Mouse (Mus musculus) CD4-positive naive resting alpha-beta T cell, adult 76 days (primary cell): ENCODE results near the gene Ptpn12. TPM values are rescaled to one million over a fixed set of nuclear protein-coding genes. Genes with fewer than 3 reads are reported as not detected.

ENCODE experiments used
- total RNA-seq: library from RNA; stranded (reverse); gene quantifications from one replicate; pipeline ENCODE4 v1.2.4, GENCODE M21; 2023

Ptpn12 gene
- total RNA-seq = 30.7 TPM

GRCm38 (mm10) chr5:21055820-21056531 is at the start of gene Ptpn12:
Ptpn12 (minus strand) TSS chr5:21055911.

GRCm38 (mm10) chr5:20956298-20956697 is 99.4 kb downstream of the Ptpn12 start, which contains the start of gene Rsbn1l:
Rsbn1l (minus strand) TSS chr5:20956398.

Other genes starting within 250 kb of the Ptpn12 start
- 23.6 TPM for gene Phtf2, start 173.8 kb downstream of the Ptpn12 start, total RNA-seq
- 11.2 TPM for gene Tmem60, start 173.7 kb downstream of the Ptpn12 start, total RNA-seq
- 77.6 TPM for gene Rsbn1l, start 99.5 kb downstream of the Ptpn12 start, total RNA-seq
- 13.6 TPM for gene Gsap, start 130.3 kb upstream of the Ptpn12 start, total RNA-seq